Mouse (Mus musculus) 3134 (cell line): ENCODE data around the gene Ube4a.
A peak's percentile ranks its signal among the peaks of the same experiment; 100 is the strongest.
"Not testable (repeated sequence)": the region's sequence is repeated elsewhere in the genome, so short reads cannot be mapped to it uniquely, and the experiment has no call there.

Source experiments
- DNase-seq: peaks from one replicate; pipeline ENCODE4 v3.0.0-alpha.2; 2011; ENCODE audit warnings: low spot score; ENCODE audit not compliant: insufficient read length; ENCODE audit errors: extremely low read depth

The Ube4a gene

GRCm38 (mm10) chr9:44982081-44982480, 16.7 kb upstream of the Ube4a start:
- DNase-seq = no peak

- DNase-seq = no peak
Observed at GRCm38 (mm10) chr9:44981676-44982075, 16.3 kb upstream of the Ube4a start, which contains the start of gene Cd3d. Gene Cd3d, plus strand, starts transcription at chr9:44981786.

- DNase-seq = no peak
Observed at GRCm38 (mm10) chr9:44981104-44981503, 15.7 kb upstream of the Ube4a start.

GRCm38 (mm10) chr9:44980242-44980641, 14.8 kb upstream of the Ube4a start, which contains the start of gene Cd3g:
Gene Cd3g, minus strand, starts transcription at chr9:44980431.
- no peak for DNase-seq

GRCm38 (mm10) chr9:44979806-44980205, 14.4 kb upstream of the Ube4a start:
- DNase-seq = no peak

- DNase-seq = no peak
Observed at GRCm38 (mm10) chr9:44977813-44978212, 12.4 kb upstream of the Ube4a start.

GRCm38 (mm10) chr9:44969450-44969849, 4.0 kb upstream of the Ube4a start:
- DNase-seq = no peak

GRCm38 (mm10) chr9:44967763-44968162, 2.4 kb upstream of the Ube4a start:
- not testable (repeated sequence) for DNase-seq

- peak; percentile 52 for DNase-seq
Observed at GRCm38 (mm10) chr9:44966815-44967242, 1.4 kb upstream of the Ube4a start.

- DNase-seq = no peak
Observed at GRCm38 (mm10) chr9:44965833-44966466, 550 bp upstream of the Ube4a start.

GRCm38 (mm10) chr9:44954432-44954831, 11.0 kb downstream of the Ube4a start:
- no peak for DNase-seq

GRCm38 (mm10) chr9:44947836-44948235, 17.6 kb downstream of the Ube4a start:
- no peak for DNase-seq

- peak; percentile 32 for DNase-seq
Observed at GRCm38 (mm10) chr9:44946185-44946695, 19.2 kb downstream of the Ube4a start.

- no peak for DNase-seq
Observed at GRCm38 (mm10) chr9:44942421-44942820, 23.0 kb downstream of the Ube4a start.

- no peak for DNase-seq
Observed at GRCm38 (mm10) chr9:44941756-44942155, 23.6 kb downstream of the Ube4a start.

- no peak for DNase-seq
Observed at GRCm38 (mm10) chr9:44921543-44921942, 43.9 kb downstream of the Ube4a start.

GRCm38 (mm10) chr9:44921123-44921468, 44.3 kb downstream of the Ube4a start:
- DNase-seq = no peak

GRCm38 (mm10) chr9:44920374-44921122, 44.9 kb downstream of the Ube4a start, which contains the start of gene Atp5l:
Gene Atp5l, minus strand, starts transcription at chr9:44920742.
- peak; percentile 86 for DNase-seq

- peak; percentile 28 for DNase-seq
Observed at GRCm38 (mm10) chr9:44919606-44920005, 45.8 kb downstream of the Ube4a start.

- peak; percentile 33 for DNase-seq
Observed at GRCm38 (mm10) chr9:44916196-44916595, 49.2 kb downstream of the Ube4a start.

- DNase-seq = no peak
Observed at GRCm38 (mm10) chr9:44914706-44915105, 50.7 kb downstream of the Ube4a start.

- DNase-seq = no peak
Observed at GRCm38 (mm10) chr9:44911365-44911764, 54.0 kb downstream of the Ube4a start.
